Mouse (Mus musculus) fat pad, adult 2 months (tissue): ENCODE measurements around the gene Arhgap32.
A peak's percentile ranks its signal among the peaks of the same experiment; 100 is the strongest.

ENCODE experiments used
- DNase-seq: peaks from one replicate; pipeline ENCODE4 v3.0.0-alpha.2; 2011; ENCODE audit warnings: low read depth, low spot score; ENCODE audit errors: extremely low read depth

Arhgap32 gene

GRCm38 (mm10) chr9:32186489-32186888 lies 70.6 kb downstream of the Arhgap32 start:
- no peak for DNase-seq

GRCm38 (mm10) chr9:32192295-32193073 lies 76.5 kb downstream of the Arhgap32 start:
- no peak for DNase-seq

GRCm38 (mm10) chr9:32204450-32204990 lies 88.6 kb downstream of the Arhgap32 start:
- DNase-seq, result no peak

GRCm38 (mm10) chr9:32207133-32207532 lies 91.2 kb downstream of the Arhgap32 start:
- DNase-seq, result no peak

GRCm38 (mm10) chr9:32208071-32208470 lies 92.1 kb downstream of the Arhgap32 start:
- DNase-seq, result no peak

GRCm38 (mm10) chr9:32216820-32217567 lies 101.1 kb downstream of the Arhgap32 start:
- no peak for DNase-seq

GRCm38 (mm10) chr9:32219400-32219799 lies 103.5 kb downstream of the Arhgap32 start:
- no peak for DNase-seq

GRCm38 (mm10) chr9:32222184-32222583 lies 106.2 kb downstream of the Arhgap32 start:
- DNase-seq, result no peak

- DNase-seq, result peak; percentile 81
Observed at GRCm38 (mm10) chr9:32223739-32224529, 108.0 kb downstream of the Arhgap32 start.

GRCm38 (mm10) chr9:32224937-32225336 lies 109.0 kb downstream of the Arhgap32 start:
- DNase-seq, result no peak

- DNase-seq, result no peak
Observed at GRCm38 (mm10) chr9:32225584-32225983, 109.6 kb downstream of the Arhgap32 start.

- no peak for DNase-seq
Observed at GRCm38 (mm10) chr9:32227034-32227433, 111.1 kb downstream of the Arhgap32 start.

GRCm38 (mm10) chr9:32233593-32233992 lies 117.7 kb downstream of the Arhgap32 start:
- DNase-seq, result no peak

- peak; percentile 68 for DNase-seq
Observed at GRCm38 (mm10) chr9:32234767-32235489, 119.0 kb downstream of the Arhgap32 start.

- DNase-seq, result no peak
Observed at GRCm38 (mm10) chr9:32238899-32239298, 123.0 kb downstream of the Arhgap32 start.

- no peak for DNase-seq
Observed at GRCm38 (mm10) chr9:32239427-32239826, 123.5 kb downstream of the Arhgap32 start.

- DNase-seq, result no peak
Observed at GRCm38 (mm10) chr9:32240449-32240848, 124.5 kb downstream of the Arhgap32 start.

- DNase-seq, result no peak
Observed at GRCm38 (mm10) chr9:32241637-32242199, 125.8 kb downstream of the Arhgap32 start.

GRCm38 (mm10) chr9:32242921-32243617 lies 127.1 kb downstream of the Arhgap32 start:
- DNase-seq, result no peak
